Mouse (Mus musculus): ENCODE data around the gene Mcrip1. TPM values are rescaled to one million over a fixed set of nuclear protein-coding genes. Genes with fewer than 3 reads are reported as not detected.
A peak's percentile ranks its signal among the peaks of the same experiment; 100 is the strongest.
"Not testable (repeated sequence)": the region's sequence is repeated elsewhere in the genome, so short reads cannot be mapped to it uniquely, and the experiment has no call there.

Mcrip1 gene
- polyA plus RNA-seq, 1 experiment from 2014 or later, result 59.2 TPM

DNA sequence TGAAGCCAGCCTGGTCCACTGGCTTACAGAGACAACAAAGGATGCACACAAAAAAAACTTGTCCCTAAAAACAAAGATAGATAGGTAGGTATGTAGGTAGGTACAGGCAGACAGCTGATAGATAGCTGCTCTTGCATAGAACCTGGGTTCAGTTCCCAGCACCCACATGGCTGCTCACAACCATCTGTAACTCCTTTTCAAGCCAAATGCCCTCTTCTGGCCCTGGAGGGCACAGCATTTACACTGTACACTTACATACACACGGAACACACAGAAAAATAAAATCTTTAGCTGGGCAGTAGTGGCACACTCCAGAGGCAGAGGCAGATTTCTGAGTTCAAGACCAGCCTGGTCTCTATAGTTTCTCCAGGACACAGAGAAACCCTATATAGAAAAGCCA, 34.4 kb upstream of the Mcrip1 start:
- TF ChIP-seq EP300 (IDR thresholded peaks at IDR 0.05; ENCODE audit: low read depth), result no peak
- no peak for TF ChIP-seq CTCF (IDR thresholded peaks at IDR 0.05; ENCODE audit: low read depth)
- H3K27ac ChIP-seq (ENCODE audit: low read depth), result no peak overlapping the region
- no peak overlapping the region for H3K4me3 ChIP-seq (ENCODE audit: low read depth, low read length)
- ATAC-seq (no peak), DNase-seq (no peak)
- H3K4me1 ChIP-seq (ENCODE audit: insufficient read depth), result peaks cover 28% of the 10 kb centered on the region
- no peaks in the 10 kb centered on the region for H3K27me3 ChIP-seq (ENCODE audit: insufficient read depth, low read length)
- no peaks in the 10 kb centered on the region for H3K9me3 ChIP-seq (ENCODE audit: low read length)
- no peak overlapping the region for H3K9ac ChIP-seq (replicated peaks)
- H3K36me3 ChIP-seq (replicated peaks; ENCODE audit: insufficient read depth, low read length), result peaks cover 32% of the 10 kb centered on the region
- WGBS (ENCODE audit: insufficient replicate concordance), result 88% methylated on average over 1 of the region's 1 CpGs
- H3K4me2 ChIP-seq (ENCODE audit: low read depth, low read length), result no peak overlapping the region

GRCm38 (mm10) chr11:120582982-120583293, 33.4 kb upstream of the Mcrip1 start:
- not testable (repeated sequence) for H3K9me3 ChIP-seq (ENCODE audit: low read length); H3K4me2 ChIP-seq (ENCODE audit: low read depth, low read length); H3K27ac ChIP-seq (ENCODE audit: low read depth); H3K27me3 ChIP-seq (ENCODE audit: insufficient read depth, low read length); DNase-seq; H3K9ac ChIP-seq (replicated peaks); H3K4me3 ChIP-seq (ENCODE audit: low read depth, low read length); ATAC-seq
- peaks cover 34% of the 10 kb centered on the region for H3K36me3 ChIP-seq (replicated peaks; ENCODE audit: insufficient read depth, low read length)
- 80% methylated on average over 2 of the region's 2 CpGs for WGBS (ENCODE audit: insufficient replicate concordance)
- peaks cover 38% of the 10 kb centered on the region for H3K4me1 ChIP-seq (ENCODE audit: insufficient read depth)

GRCm38 (mm10) chr11:120582268-120582981, 32.9 kb upstream of the Mcrip1 start:
- no peak for ATAC-seq
- Histone ChIP-seq H3K36me3 (replicated peaks; ENCODE audit: insufficient read depth, low read length) (peaks cover 37% of the 10 kb centered on the region), H3K4me1 (ENCODE audit: insufficient read depth) (peaks cover 39% of the 10 kb centered on the region)

DNA sequence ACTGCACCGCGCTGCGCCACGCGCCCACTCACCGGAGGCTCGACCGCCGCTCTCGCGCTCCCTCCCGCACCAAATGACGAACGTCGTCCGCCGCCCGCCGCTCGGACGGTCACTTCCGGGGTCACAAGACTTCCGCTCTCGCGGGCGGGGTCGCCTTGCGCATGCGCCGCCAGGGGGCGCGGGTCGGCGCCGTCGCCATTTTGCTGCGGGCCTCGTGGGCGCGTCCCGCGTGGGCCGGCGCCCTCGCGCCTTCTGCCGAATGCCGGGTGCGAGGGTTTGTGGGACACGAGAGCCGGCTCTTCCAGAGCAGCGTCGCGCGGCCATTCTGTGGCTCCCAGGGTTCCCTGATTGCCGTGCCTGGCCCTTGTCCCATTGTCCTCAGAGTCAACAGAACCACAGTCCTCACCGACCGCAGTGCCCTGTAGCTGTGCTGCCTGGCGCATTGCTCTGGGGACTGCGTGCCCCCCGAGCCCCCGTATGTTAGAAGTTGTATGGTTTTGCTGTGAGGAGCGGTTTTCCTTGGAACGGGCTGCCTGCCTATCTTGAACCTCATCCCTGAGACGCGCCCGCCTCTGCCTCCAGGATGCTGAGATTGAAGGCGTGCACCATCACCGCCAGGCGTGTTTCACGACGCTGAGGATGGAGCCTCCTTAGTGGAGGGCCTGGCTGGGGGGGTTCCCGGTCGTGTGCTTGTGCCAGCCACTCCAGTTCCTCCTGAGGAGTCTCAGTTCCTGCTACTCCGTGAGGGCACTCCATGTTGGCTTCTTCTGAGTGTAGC, 32.2 kb upstream of the Mcrip1 start, which contains the start of gene Arhgdia:
Gene Arhgdia (minus strand): TSS at position 135 of the 778 bp plus-strand sequence.
- Histone ChIP-seq H3K4me3 (ENCODE audit: low read depth, low read length) (peak within 1 kb of the TSS; percentile 76), H3K4me1 (ENCODE audit: insufficient read depth) (peaks cover 39% of the 10 kb centered on the region), H3K9me3 (ENCODE audit: low read length) (no peaks in the 10 kb centered on the region), H3K27ac (ENCODE audit: low read depth) (peak within 1 kb of the TSS; percentile 94), H3K27me3 (ENCODE audit: insufficient read depth, low read length) (no peaks in the 10 kb centered on the region), H3K4me2 (ENCODE audit: low read depth, low read length) (peak within 1 kb of the TSS; percentile 90), H3K36me3 (replicated peaks; ENCODE audit: insufficient read depth, low read length) (peaks cover 35% of the 10 kb centered on the region), H3K9ac (replicated peaks) (peak within 1 kb of the TSS; percentile 90)
- ATAC-seq (peak; percentile 58), DNase-seq (peak; percentile 90)
- WGBS (ENCODE audit: insufficient replicate concordance), result 4% methylated on average over 52 of the region's 75 CpGs
- peak; percentile 65 for TF ChIP-seq CTCF (IDR thresholded peaks at IDR 0.05; ENCODE audit: low read depth)
- TF ChIP-seq EP300 (IDR thresholded peaks at IDR 0.05; ENCODE audit: low read depth), result no peak

More at GRCm38 (mm10) chr11:120582268-120582981, 32.9 kb upstream of the Mcrip1 start:
- Histone ChIP-seq H3K27me3 (ENCODE audit: insufficient read depth, low read length) (no peaks in the 10 kb centered on the region), H3K9me3 (ENCODE audit: low read length) (no peaks in the 10 kb centered on the region), H3K4me3 (ENCODE audit: low read depth, low read length) (peak overlapping the region; percentile 76), H3K9ac (replicated peaks) (peak overlapping the region; percentile 90), H3K4me2 (ENCODE audit: low read depth, low read length) (peak overlapping the region; percentile 90), H3K27ac (ENCODE audit: low read depth) (peak overlapping the region; percentile 94)
- TF ChIP-seq CTCF (IDR thresholded peaks at IDR 0.05; ENCODE audit: low read depth) (peak; percentile 75), EP300 (IDR thresholded peaks at IDR 0.05; ENCODE audit: low read depth) (no peak)
- WGBS (ENCODE audit: insufficient replicate concordance), result 63% methylated on average over 8 of the region's 8 CpGs
- DNase-seq, result peak; percentile 47

- peaks cover 27% of the 10 kb centered on the region for H3K36me3 ChIP-seq (replicated peaks; ENCODE audit: insufficient read depth, low read length)
- H3K27ac ChIP-seq (ENCODE audit: low read depth), result peak overlapping the region; percentile 94
- peak overlapping the region; percentile 76 for H3K4me3 ChIP-seq (ENCODE audit: low read depth, low read length)
- under 1% methylated on average over 30 of the region's 44 CpGs for WGBS (ENCODE audit: insufficient replicate concordance)
- H3K9ac ChIP-seq (replicated peaks), result peak overlapping the region; percentile 90
- no peaks in the 10 kb centered on the region for H3K27me3 ChIP-seq (ENCODE audit: insufficient read depth, low read length)
- H3K9me3 ChIP-seq (ENCODE audit: low read length), result no peaks in the 10 kb centered on the region
- peak; percentile 69 for DNase-seq
- no peak for TF ChIP-seq CTCF (IDR thresholded peaks at IDR 0.05; ENCODE audit: low read depth)
- no peak for TF ChIP-seq EP300 (IDR thresholded peaks at IDR 0.05; ENCODE audit: low read depth)
- peak; percentile 48 for ATAC-seq
- H3K4me1 ChIP-seq (ENCODE audit: insufficient read depth), result peaks cover 39% of the 10 kb centered on the region
- H3K4me2 ChIP-seq (ENCODE audit: low read depth, low read length), result peak overlapping the region; percentile 90
Measured at GRCm38 (mm10) chr11:120580871-120581331, 31.4 kb upstream of the Mcrip1 start.

GRCm38 (mm10) chr11:120580190-120580589, 30.7 kb upstream of the Mcrip1 start:
- 39% methylated on average over 7 of the region's 7 CpGs for WGBS (ENCODE audit: insufficient replicate concordance)

More at GRCm38 (mm10) chr11:120580190-120580589, 30.7 kb upstream of the Mcrip1 start:
- no peaks in the 10 kb centered on the region for H3K27me3 ChIP-seq (ENCODE audit: insufficient read depth, low read length)
- H3K9me3 ChIP-seq (ENCODE audit: low read length), result no peaks in the 10 kb centered on the region
- peak overlapping the region; percentile 94 for H3K27ac ChIP-seq (ENCODE audit: low read depth)
- peak overlapping the region; percentile 90 for H3K4me2 ChIP-seq (ENCODE audit: low read depth, low read length)
- peak overlapping the region; percentile 76 for H3K4me3 ChIP-seq (ENCODE audit: low read depth, low read length)
- H3K36me3 ChIP-seq (replicated peaks; ENCODE audit: insufficient read depth, low read length), result peaks cover 24% of the 10 kb centered on the region
- H3K9ac ChIP-seq (replicated peaks), result peak overlapping the region; percentile 90
- TF ChIP-seq EP300 (IDR thresholded peaks at IDR 0.05; ENCODE audit: low read depth) (no peak), CTCF (IDR thresholded peaks at IDR 0.05; ENCODE audit: low read depth) (no peak; the same call in 1 of the 2 replicates)
- H3K4me1 ChIP-seq (ENCODE audit: insufficient read depth), result peaks cover 39% of the 10 kb centered on the region
- ATAC-seq (no peak), DNase-seq (peak; percentile 67)

All from liver, postnatal 0 days (tissue).